Mouse (Mus musculus) stomach, embryonic 16.5 days (tissue): ENCODE measurements around the gene Acap2. TPM values are rescaled to one million over a fixed set of nuclear protein-coding genes. Genes with fewer than 3 reads are reported as not detected.
A peak's percentile ranks its signal among the peaks of the same experiment; 100 is the strongest.

Source experiments
- ATAC-seq: fragments of 200-750 bp; cut with Nextera tagmentation; 2 replicates; pipeline ENCODE4 v1.8.0; 2017; ENCODE audit warnings: moderate number of reproducible peaks, moderate TSS enrichment; ENCODE audit not compliant: insufficient read depth, low FRiP score
- H3K27ac ChIP-seq: fragments of 300-500 bp; sonication (generic); 2 replicates; pipeline ENCODE4 v1.5.1; 2014; ENCODE audit warnings: low read length
- H3K27me3 ChIP-seq: fragments of 300-500 bp; sonication (generic); 2 replicates; pipeline ENCODE4 v1.6.1; 2014; ENCODE audit warnings: low read length, control low read depth, mixed read lengths; ENCODE audit not compliant: control insufficient read depth, insufficient read depth
- H3K36me3 ChIP-seq: fragments of 300-500 bp; sonication (generic); 2 replicates; pipeline ENCODE4 v1.6.1; 2014; ENCODE audit warnings: low read length; ENCODE audit not compliant: control insufficient read depth, insufficient read depth
- H3K4me1 ChIP-seq: fragments of 300-500 bp; sonication (generic); 2 replicates; pipeline ENCODE4 v1.6.1; 2014; ENCODE audit warnings: low read length, control low read depth, mixed read lengths; ENCODE audit not compliant: control insufficient read depth, insufficient read depth
- H3K4me2 ChIP-seq: fragments of 300-500 bp; sonication (generic); 2 replicates; pipeline ENCODE4 v1.6.1; 2014; ENCODE audit warnings: low read depth, low read length, mixed read lengths
- H3K4me3 ChIP-seq: fragments of 300-500 bp; sonication (generic); replicated peaks from 2 replicates; pipeline ENCODE4 v1.5.1; 2014; ENCODE audit warnings: mild to moderate bottlenecking, low read length
- H3K9ac ChIP-seq: fragments of 300-500 bp; sonication (generic); 2 replicates; pipeline ENCODE4 v1.6.1; 2014; ENCODE audit warnings: low read length
- H3K9me3 ChIP-seq: fragments of 300-500 bp; sonication (generic); replicated peaks from 2 replicates; pipeline ENCODE4 v1.6.1; 2016; ENCODE audit warnings: low read length, control low read depth; ENCODE audit not compliant: control insufficient read depth
- WGBS: fragments of 180-500 bp; shearing (Covaris S2); extraction: QIAGEN DNeasy Blood & Tissue Kit; methylation state at CpG from one replicate; pipeline ENCODE4 v1.1.7; 2014; 5-methylcytosine and 5-hydroxymethylcytosine counted together
- polyA plus RNA-seq: library from polyadenylated mRNA; unstranded; fragments of >200 nt; fragmentation: Nextera tagmentation; extraction: Ambion mirVana; gene quantifications from 2 replicates; pipeline ENCODE4 v1.2.1, GENCODE M21; 2015

Acap2 gene
- polyA plus RNA-seq = 20.4 and 21.4 TPM in 2 replicates

DNA sequence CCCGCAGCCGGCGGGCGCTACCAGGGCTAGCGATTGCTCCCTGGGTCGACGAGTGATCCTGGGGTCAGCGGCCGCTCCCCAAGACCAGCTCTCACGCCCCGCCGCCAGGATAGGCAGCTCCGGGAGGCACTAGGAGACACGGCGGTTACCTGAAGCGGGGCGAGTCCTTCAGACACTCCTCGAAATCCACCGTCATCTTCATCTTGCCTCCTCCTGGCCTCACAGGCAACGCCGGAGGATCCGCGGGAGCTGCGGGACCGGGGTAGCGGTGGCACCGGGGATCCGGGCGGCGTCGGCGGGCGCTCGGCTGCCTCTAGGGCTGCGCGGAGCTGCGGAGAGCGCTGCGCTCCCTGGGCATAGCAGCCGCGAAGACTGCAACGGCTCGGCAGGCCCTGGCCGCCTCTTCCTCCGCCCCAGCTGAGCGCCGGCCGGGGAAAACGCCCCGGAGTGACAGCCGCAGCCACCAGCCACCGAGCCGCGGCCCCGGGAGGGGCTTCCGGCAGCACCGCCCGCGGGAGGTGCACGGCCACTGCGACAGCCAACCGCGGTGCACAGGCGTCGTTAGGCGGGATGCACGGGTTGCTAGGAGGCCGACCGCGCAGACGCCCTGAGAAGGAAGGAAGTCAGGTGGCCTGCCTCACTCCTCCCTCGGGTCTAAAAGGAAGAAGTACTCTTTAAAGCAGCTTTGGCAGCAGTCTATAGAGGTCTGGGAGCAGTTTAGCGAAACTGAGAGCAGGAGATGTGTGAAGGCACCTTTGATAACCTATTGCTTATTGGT is at the start of gene Acap2:
Gene Acap2, minus strand, starts transcription at position 456 of the 778 bp plus-strand sequence.
- peak within 1 kb of the TSS; percentile 96 for H3K27ac ChIP-seq
- ATAC-seq = peak; percentile 99
- WGBS = under 1% methylated on average over 71 of the region's 73 CpGs
- peak within 1 kb of the TSS; percentile 89 for H3K4me2 ChIP-seq
- H3K9me3 ChIP-seq = no peaks in the 10 kb centered on the region
- H3K9ac ChIP-seq = peak within 1 kb of the TSS; percentile 97
- H3K27me3 ChIP-seq = no peaks in the 10 kb centered on the region
- no peaks in the 10 kb centered on the region for H3K36me3 ChIP-seq
- H3K4me1 ChIP-seq = peaks cover 9% of the 10 kb centered on the region
- peak within 1 kb of the TSS; percentile 97 for H3K4me3 ChIP-seq

DNA sequence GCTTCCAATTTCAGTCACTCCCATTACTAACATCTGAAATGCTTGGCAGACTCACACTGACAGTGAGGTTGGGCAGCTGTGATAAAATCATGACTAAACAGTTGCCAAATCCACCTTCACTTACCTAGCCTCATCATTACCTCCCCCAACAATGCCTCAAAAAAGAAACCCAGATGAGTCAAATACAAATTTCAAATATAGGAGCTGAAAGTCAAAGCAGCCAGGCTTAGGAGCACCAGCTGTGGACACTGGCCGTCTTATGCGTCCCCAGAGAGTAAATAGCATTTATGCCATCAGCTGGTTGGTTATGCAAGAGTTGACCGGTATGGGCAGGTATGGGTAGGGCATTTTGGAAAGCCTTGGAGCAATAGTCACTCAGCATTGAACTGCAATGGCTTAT is 48.4 kb upstream of the Acap2 start:
- Histone ChIP-seq H3K36me3 (no peaks in the 10 kb centered on the region), H3K4me1 (no peaks in the 10 kb centered on the region), H3K27ac (no peak overlapping the region), H3K9me3 (no peaks in the 10 kb centered on the region), H3K27me3 (no peaks in the 10 kb centered on the region), H3K4me2 (no peak overlapping the region), H3K4me3 (no peak overlapping the region), H3K9ac (no peak overlapping the region)
- WGBS = 77% methylated on average over 3 of the region's 3 CpGs
- ATAC-seq = no peak

DNA sequence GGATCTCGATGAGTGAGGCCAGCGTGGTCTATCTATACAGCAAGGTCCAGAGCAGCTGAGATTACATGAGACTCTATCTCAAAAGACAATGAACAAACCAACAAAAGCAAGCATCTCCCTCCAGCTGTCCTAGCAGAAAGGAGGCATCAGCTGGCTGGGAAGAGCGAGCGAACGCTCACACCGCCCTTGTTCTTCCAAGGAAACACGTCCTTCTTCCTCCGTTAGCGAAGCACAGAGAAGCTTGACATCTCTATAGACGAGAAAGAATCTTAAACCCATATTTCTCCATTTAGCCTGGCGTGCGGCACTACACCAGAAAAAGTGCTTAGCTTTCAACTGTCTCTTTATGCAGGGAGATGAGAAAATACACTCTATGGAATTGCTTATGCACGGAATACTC is 47.7 kb upstream of the Acap2 start:
- Histone ChIP-seq H3K4me2 (no peak overlapping the region), H3K9ac (no peak overlapping the region), H3K4me3 (no peak overlapping the region), H3K36me3 (no peaks in the 10 kb centered on the region), H3K9me3 (no peaks in the 10 kb centered on the region), H3K27me3 (no peaks in the 10 kb centered on the region), H3K27ac (no peak overlapping the region), H3K4me1 (no peaks in the 10 kb centered on the region)
- ATAC-seq = no peak
- WGBS = 87% methylated on average over 13 of the region's 13 CpGs

DNA sequence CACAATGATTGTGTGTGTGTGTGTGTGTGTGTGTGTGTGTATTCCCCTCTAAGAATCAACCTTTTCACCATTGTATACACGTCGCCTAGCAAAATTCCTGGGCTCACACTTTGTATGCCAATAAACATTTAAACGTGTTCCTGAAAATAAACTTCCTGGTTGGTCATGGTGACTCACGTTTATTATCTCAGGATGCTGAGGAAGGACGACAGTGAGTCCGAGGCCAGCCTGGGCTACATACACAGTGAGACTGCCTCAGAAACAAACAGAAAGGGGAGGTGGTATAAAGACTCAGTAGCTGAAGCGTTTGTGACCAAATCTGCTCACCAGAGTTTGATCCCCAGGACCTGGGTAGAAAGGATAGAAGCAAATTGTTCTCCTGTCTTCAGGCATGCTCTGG is 46.4 kb upstream of the Acap2 start:
- Histone ChIP-seq H3K36me3 (no peaks in the 10 kb centered on the region), H3K27ac (no peak overlapping the region), H3K4me3 (no peak overlapping the region), H3K4me2 (no peak overlapping the region), H3K9me3 (no peaks in the 10 kb centered on the region), H3K4me1 (no peaks in the 10 kb centered on the region), H3K27me3 (no peaks in the 10 kb centered on the region), H3K9ac (no peak overlapping the region)
- no peak for ATAC-seq
- 58% methylated on average over 7 of the region's 7 CpGs for WGBS

DNA sequence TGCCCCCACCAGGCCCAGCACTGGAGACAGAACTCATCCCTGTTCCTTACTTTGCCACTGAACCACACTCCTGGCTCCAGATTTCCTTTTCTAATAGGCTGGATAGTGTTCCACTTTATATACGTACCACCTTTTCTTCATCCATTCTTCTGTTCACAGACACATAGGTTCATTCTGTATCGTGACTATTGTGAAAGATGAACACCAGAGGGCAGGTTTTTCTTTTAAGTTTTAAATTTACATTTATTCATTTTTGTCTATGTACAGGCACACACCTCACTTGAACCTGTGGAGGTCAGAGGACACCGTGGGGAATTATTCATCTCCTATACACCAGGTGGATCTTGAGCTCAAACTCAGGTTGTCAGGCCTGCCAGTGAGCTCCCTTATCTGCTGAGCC is 43.0 kb upstream of the Acap2 start:
- WGBS = 75% methylated on average over 3 of the region's 3 CpGs
- H3K27ac ChIP-seq = no peak overlapping the region
- no peaks in the 10 kb centered on the region for H3K9me3 ChIP-seq
- no peak overlapping the region for H3K4me2 ChIP-seq
- H3K36me3 ChIP-seq = no peaks in the 10 kb centered on the region
- H3K9ac ChIP-seq = no peak overlapping the region
- H3K4me1 ChIP-seq = no peaks in the 10 kb centered on the region
- no peak overlapping the region for H3K4me3 ChIP-seq
- H3K27me3 ChIP-seq = no peaks in the 10 kb centered on the region
- ATAC-seq = no peak

DNA sequence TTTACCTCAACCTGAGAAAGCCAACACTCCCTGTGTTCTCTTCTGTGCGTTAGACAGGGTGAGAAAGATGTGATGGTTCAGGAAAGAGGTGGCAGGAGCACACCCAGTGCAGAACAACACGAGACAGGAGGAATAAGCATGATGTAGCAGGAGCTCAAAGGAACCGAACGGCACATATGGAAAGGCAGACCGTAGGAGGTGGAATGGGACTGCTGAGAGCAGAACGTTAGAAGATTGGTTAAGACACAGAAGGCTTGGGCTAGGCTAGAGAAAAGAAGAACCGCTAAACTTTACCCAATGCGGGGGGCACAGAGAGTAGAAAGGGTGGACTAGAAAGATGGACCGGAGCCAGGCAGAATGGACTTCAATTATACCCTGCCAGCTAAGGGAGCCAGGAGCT is 40.4 kb upstream of the Acap2 start:
- WGBS = 84% methylated on average over 9 of the region's 9 CpGs
- Histone ChIP-seq H3K4me3 (no peak overlapping the region), H3K4me2 (no peak overlapping the region), H3K9ac (no peak overlapping the region), H3K4me1 (no peaks in the 10 kb centered on the region), H3K9me3 (no peaks in the 10 kb centered on the region), H3K27me3 (no peaks in the 10 kb centered on the region), H3K36me3 (no peaks in the 10 kb centered on the region), H3K27ac (no peak overlapping the region)
- no peak for ATAC-seq

DNA sequence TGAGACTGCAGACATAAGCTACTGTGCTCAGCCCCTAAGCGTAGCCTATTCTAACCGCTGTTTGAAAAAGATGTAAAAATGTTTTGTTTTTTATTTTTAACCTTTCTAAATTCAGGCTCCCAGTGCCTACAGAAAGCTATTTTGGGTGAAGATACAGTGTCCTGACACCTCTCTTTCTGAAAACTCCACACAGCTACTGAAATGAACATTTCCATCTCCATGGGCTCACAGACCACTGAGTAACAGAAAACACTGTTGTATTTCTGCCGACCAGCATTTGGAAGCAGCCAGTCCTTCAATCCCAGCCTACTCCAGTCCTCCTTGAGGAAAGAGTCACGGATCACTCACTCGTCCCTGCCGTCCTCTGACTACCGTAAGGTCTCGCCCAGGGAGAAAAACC is 39.5 kb upstream of the Acap2 start:
- H3K36me3 ChIP-seq = no peaks in the 10 kb centered on the region
- H3K4me3 ChIP-seq = no peak overlapping the region
- no peak overlapping the region for H3K9ac ChIP-seq
- no peaks in the 10 kb centered on the region for H3K9me3 ChIP-seq
- H3K4me2 ChIP-seq = no peak overlapping the region
- H3K27ac ChIP-seq = no peak overlapping the region
- H3K27me3 ChIP-seq = no peaks in the 10 kb centered on the region
- WGBS = 92% methylated on average over 8 of the region's 8 CpGs
- ATAC-seq = no peak
- no peaks in the 10 kb centered on the region for H3K4me1 ChIP-seq

DNA sequence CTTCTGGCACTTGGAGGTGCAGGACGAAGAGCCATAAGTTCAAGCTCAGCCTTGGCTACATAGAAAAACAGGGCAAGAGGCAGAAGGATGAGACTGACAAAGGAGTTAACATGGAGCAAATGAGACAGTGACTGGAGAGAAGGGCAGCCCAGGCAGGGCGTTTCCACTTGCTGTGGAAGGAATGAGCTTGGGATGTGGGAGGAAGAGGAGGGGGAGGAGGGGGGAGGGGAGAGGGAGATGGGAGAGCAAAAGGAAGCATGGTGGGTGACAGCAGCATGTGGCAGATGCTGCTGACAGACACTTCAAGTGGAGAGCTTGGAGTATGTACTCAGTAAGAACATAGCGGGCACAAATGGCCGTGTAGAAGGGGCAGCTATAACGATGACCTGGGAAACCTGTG is 37.2 kb upstream of the Acap2 start:
- Histone ChIP-seq H3K27ac (no peak overlapping the region), H3K4me1 (peaks cover 4% of the 10 kb centered on the region; the same call in 1 of the 2 replicates), H3K4me2 (no peak overlapping the region), H3K9me3 (no peaks in the 10 kb centered on the region), H3K4me3 (no peak overlapping the region), H3K36me3 (no peaks in the 10 kb centered on the region), H3K9ac (no peak overlapping the region), H3K27me3 (no peaks in the 10 kb centered on the region)
- ATAC-seq = no peak
- WGBS = 82% methylated on average over 5 of the region's 5 CpGs

DNA sequence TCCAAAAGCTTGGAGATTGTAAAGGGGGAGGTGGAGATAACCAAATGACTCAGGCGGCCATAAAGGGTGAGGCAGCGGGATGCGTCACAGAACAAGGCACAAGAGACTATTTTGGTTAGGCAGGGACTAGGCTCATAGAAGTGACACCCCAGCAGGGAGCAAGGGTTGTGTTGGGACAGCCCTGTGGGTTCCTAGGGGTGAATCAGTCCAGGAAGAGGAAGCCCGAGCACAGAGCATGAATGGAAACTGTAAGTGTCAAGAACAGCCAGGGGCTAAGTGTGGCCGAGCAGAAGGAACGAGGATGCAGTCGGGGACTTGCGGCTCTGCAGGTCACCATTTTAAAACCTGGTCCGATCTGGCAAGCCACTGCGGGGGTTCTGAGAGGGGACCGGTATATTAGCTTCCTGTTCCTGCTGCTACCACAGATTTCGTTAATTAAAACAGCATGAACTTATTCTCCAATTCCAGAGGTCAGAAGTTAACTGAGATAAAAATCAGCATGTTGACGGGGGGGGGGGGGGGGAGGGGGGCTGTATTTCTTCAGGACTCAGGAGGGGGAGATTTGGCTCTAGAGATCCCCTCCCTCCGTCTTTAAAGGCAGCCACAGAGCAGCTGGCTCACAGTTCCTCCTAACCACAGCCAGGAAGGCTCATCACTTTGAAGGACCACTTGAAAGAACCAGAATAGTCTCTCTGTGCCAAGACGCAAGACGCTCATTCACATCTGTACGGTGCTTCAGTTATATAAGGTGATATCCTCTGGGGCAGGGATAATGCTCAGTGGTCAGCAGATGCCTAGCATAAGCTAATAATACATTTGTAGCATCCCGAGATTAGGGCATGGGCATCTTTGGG is 34.6 kb upstream of the Acap2 start:
- H3K36me3 ChIP-seq = no peaks in the 10 kb centered on the region
- no peak overlapping the region for H3K27ac ChIP-seq
- WGBS = 29% methylated on average over 18 of the region's 18 CpGs
- H3K4me1 ChIP-seq = peaks cover 4% of the 10 kb centered on the region; the same call in 1 of the 2 replicates
- no peak overlapping the region for H3K9ac ChIP-seq
- H3K27me3 ChIP-seq = no peaks in the 10 kb centered on the region
- ATAC-seq = no peak
- H3K4me2 ChIP-seq = peak overlapping the region; percentile 7; the same call in 1 of the 2 replicates
- H3K4me3 ChIP-seq = no peak overlapping the region
- H3K9me3 ChIP-seq = no peaks in the 10 kb centered on the region
